Comparison of ENCODE assay signal across 8 mouse cellular contexts in the genomic region with DNA sequence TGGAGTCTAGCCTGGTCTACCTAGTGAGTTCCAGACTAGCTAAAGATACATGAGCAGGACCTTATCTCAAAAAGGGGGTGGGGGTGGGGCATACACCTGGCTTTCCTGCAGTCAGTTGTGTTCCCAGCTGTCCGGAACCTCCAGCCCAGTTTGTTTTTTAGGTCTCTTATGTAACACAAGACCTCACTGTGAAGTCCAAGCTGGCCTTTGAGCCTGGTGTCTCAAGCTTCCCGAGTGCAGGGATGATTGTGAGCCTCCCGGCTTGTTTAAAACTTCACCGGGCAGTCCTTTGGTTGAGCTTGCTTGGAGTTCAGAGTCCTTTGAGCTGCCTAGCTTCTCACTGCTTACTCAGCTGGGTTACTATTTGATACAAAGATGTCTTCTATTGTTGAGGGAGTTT. TPM values are rescaled to one million over a fixed set of nuclear protein-coding genes. Genes with fewer than 3 reads are reported as not detected.
A peak's percentile ranks its signal among the peaks of the same experiment; 100 is the strongest.
DNase-seq lines count a peak whose midpoint lies in the region; ATAC-seq and TF ChIP-seq lines count a peak whose summit lies in the region.

No protein-coding gene starts in this region.

- H3K4me3 ChIP-seq in spleen, adult 2 months (ENCODE audit: extremely low read depth, insufficient read depth, insufficient read length): peak overlapping the region; percentile 67
- H3K4me3 ChIP-seq in forebrain, postnatal 0 days (ENCODE audit: low read depth, low read length): peak overlapping the region; percentile 96
- peak overlapping the region; percentile 97 for H3K4me3 ChIP-seq in neural tube, embryonic 14.5 days (ENCODE audit: low read depth, low read length)

- H3K4me1 ChIP-seq in spleen, adult 2 months (ENCODE audit: control insufficient read depth, insufficient read depth, insufficient read length): no peaks in the 10 kb centered on the region
- peaks cover 30% of the 10 kb centered on the region; the same call in 1 of the 2 replicates for H3K4me1 ChIP-seq in forebrain, postnatal 0 days (ENCODE audit: insufficient read depth)
- peaks cover 30% of the 10 kb centered on the region for H3K4me1 ChIP-seq in neural tube, embryonic 14.5 days (ENCODE audit: control insufficient read depth, insufficient read depth, low read length)

- no peaks in the 10 kb centered on the region for H3K27me3 ChIP-seq in spleen, adult 2 months (ENCODE audit: control insufficient read depth, insufficient read depth, low read length)
- H3K27me3 ChIP-seq in forebrain, postnatal 0 days (ENCODE audit: insufficient read depth, low read length): no peaks in the 10 kb centered on the region
- H3K27me3 ChIP-seq in neural tube, embryonic 14.5 days (ENCODE audit: control insufficient read depth, insufficient read depth, low read length): peaks cover 3% of the 10 kb centered on the region; the same call in 1 of the 2 replicates

- 3% methylated on average over 4 of the region's 4 CpGs for WGBS in spleen, adult 2 months
- 19% methylated on average over 4 of the region's 4 CpGs for WGBS in forebrain, postnatal 0 days
- WGBS in neural tube, embryonic 14.5 days: 30% methylated on average over 4 of the region's 4 CpGs

- H3K36me3 ChIP-seq in spleen, adult 2 months (ENCODE audit: control insufficient read depth, insufficient read depth, low read length): peaks cover 31% of the 10 kb centered on the region
- peaks cover 23% of the 10 kb centered on the region for H3K36me3 ChIP-seq in forebrain, postnatal 0 days (ENCODE audit: insufficient read depth)
- H3K36me3 ChIP-seq in neural tube, embryonic 14.5 days (ENCODE audit: control insufficient read depth, insufficient read depth, low read length): peaks cover 21% of the 10 kb centered on the region

- TF ChIP-seq CTCF in spleen, adult 2 months (IDR thresholded peaks at IDR 0.05; ENCODE audit: extremely low read depth, insufficient read depth, insufficient read length, insufficient replicate concordance): no peak
- TF ChIP-seq CTCF in forebrain, postnatal 0 days (IDR thresholded peaks at IDR 0.05; ENCODE audit: low read depth): no peak

- DNase-seq in spleen, adult 2 months (ENCODE audit: low read depth in 1 of 2, low spot score in 2 of 2): no peak
- DNase-seq in spleen, postnatal 4 days (ENCODE audit: low spot score in 2 of 2): no peak
- no peak for DNase-seq in forebrain, postnatal 0 days
- peak; percentile 75 for DNase-seq in kidney, postnatal 14 days
- DNase-seq in ovary, postnatal 36 days (ENCODE audit: low spot score): no peak
- no peak for DNase-seq in thymus, postnatal 14 days

- H3K9me3 ChIP-seq in forebrain, postnatal 0 days (ENCODE audit: low read length): no peaks in the 10 kb centered on the region
- H3K9me3 ChIP-seq in neural tube, embryonic 14.5 days (ENCODE audit: control insufficient read depth, low read length): no peaks in the 10 kb centered on the region

- no peak for TF ChIP-seq POLR2A in spleen, adult 2 months (IDR thresholded peaks at IDR 0.05; ENCODE audit: low read depth, low read length)

- peak overlapping the region; percentile 40; the same call in 1 of the 2 replicates for H3K27ac ChIP-seq in spleen, adult 2 months (ENCODE audit: insufficient read depth, low read length)
- H3K27ac ChIP-seq in forebrain, postnatal 0 days (ENCODE audit: low read depth, low read length): no peak overlapping the region
- H3K27ac ChIP-seq in neural tube, embryonic 14.5 days (ENCODE audit: low read depth, low read length): no peak overlapping the region

- no peak for ATAC-seq in forebrain, postnatal 0 days
- no peak for ATAC-seq in neural tube, embryonic 14.5 days (ENCODE audit: low read depth)
- ATAC-seq in megakaryocyte progenitor cell, adult 5-6 weeks (replicated peaks; ENCODE audit: poor library complexity): no peak

- peak overlapping the region; percentile 94 for H3K4me2 ChIP-seq in forebrain, postnatal 0 days (ENCODE audit: low read depth)
- H3K4me2 ChIP-seq in neural tube, embryonic 14.5 days (ENCODE audit: low read depth, low read length): peak overlapping the region; percentile 100

- H3K9ac ChIP-seq in forebrain, postnatal 0 days: peak overlapping the region; percentile 39; the same call in 1 of the 2 replicates
- peak overlapping the region; percentile 48; the same call in 1 of the 2 replicates for H3K9ac ChIP-seq in neural tube, embryonic 14.5 days (replicated peaks; ENCODE audit: low read depth, low read length)

RNA-seq across cellular contexts. Expression of gene Ppp1r15b, which starts 3.1 kb away (rescaled TPM):
- polyA plus RNA-seq in spleen, adult 2 months (2012; rRNA removed): 19.7 and 26.6 TPM in 2 replicates
- 35.0 and 49.5 TPM in 2 replicates for total RNA-seq in forebrain, postnatal 0 days (2014; rRNA removed)
- 13.9 and 18.7 TPM in 2 replicates for polyA plus RNA-seq in forebrain, postnatal 0 days (2015; fragmentation: Nextera tagmentation; extraction: Ambion mirVana)
- polyA plus RNA-seq in neural tube, embryonic 14.5 days (2014; fragmentation: Nextera tagmentation; extraction: Ambion mirVana): 25.9 and 37.1 TPM in 2 replicates
- 54.1 and 60.2 TPM in 2 replicates for total RNA-seq in megakaryocyte progenitor cell, adult 5-6 weeks (2015)
- total RNA-seq in megakaryocyte progenitor cell, adult 5-6 weeks (2017): 86.1 and 90.7 TPM in 2 replicates

RNA-seq across cellular contexts. Expression of gene Plekha6, which starts 29.9 kb away (rescaled TPM):
- 26.0 and 31.1 TPM in 2 replicates for polyA plus RNA-seq in spleen, adult 2 months (2012; rRNA removed)
- total RNA-seq in forebrain, postnatal 0 days (2014; rRNA removed): 23.2 and 28.6 TPM in 2 replicates
- 3.4 and 5.7 TPM in 2 replicates for polyA plus RNA-seq in forebrain, postnatal 0 days (2015; fragmentation: Nextera tagmentation; extraction: Ambion mirVana)
- polyA plus RNA-seq in neural tube, embryonic 14.5 days (2014; fragmentation: Nextera tagmentation; extraction: Ambion mirVana): 25.5 and 27.9 TPM in 2 replicates
- 0.42 and 1.8 TPM in 2 replicates for total RNA-seq in megakaryocyte progenitor cell, adult 5-6 weeks (2015)
- total RNA-seq in megakaryocyte progenitor cell, adult 5-6 weeks (2017): 1.1 and 2.2 TPM in 2 replicates
